Mouse (Mus musculus) CD4-positive, CD25-positive, alpha-beta regulatory T cell (primary cell): ENCODE data around the gene C1ql1. TPM values are rescaled to one million over a fixed set of nuclear protein-coding genes. Genes with fewer than 3 reads are reported as not detected.

ENCODE experiments used
- polyA plus RNA-seq: library from polyadenylated mRNA; unstranded; fragments of 100-300 nt; shearing (Covaris generic); gene quantifications from one replicate; pipeline ENCODE4 v1.2.1, GENCODE M21; 2017

Gene C1ql1
- polyA plus RNA-seq, result not detected

DNA sequence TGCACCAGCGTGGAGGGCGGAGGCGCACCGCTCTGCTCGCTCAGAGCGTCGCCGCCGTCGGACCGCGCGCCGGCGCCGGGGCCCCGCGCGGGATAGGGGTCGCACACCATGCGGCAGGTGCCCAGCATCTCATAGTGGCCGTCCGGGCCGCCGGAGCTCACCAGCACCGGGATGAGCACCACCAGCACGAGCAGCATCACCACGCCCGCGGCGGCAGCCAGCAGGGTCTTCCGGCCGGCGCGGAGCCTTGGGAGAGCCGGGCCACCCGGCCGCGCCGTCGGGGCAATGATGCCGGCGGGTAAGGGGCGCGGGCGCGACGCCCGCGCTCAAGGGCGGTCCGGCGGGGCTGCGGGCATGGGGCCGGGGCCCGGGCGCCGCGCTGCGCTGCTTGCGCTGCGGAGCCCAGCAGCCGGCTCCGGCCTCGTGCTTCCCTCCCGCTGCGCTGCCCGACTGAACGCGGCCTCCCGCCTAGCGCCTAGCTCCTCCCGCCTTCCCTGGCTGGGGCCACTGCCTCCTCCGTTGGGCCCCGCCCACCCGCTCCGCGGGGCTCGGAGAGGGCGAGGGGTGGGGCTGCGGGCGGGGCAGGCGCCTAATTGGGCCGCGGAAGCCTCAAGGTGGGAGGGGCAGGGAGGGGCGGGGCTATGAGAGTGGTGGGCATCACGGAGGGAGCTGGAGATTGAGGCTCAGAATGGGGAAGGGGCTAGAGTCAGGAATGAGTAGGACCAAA is at the start of gene C1ql1:
C1ql1 (minus strand) TSS at position 424 of the 727 bp plus-strand sequence.

GRCm38 (mm10) chr11:102924557-102925350 is 21.7 kb downstream of the C1ql1 start, which contains the start of gene Kif18b:
Gene Kif18b (minus strand): TSS chr11:102925124.

GRCm38 (mm10) chr11:102900763-102901162 is 45.7 kb downstream of the C1ql1 start, which contains the start of gene Gfap:
Gene Gfap (minus strand): TSS chr11:102900912.

Other genes starting within 250 kb of the C1ql1 start
- gene Ccdc43, start 248.9 kb downstream of the C1ql1 start, polyA plus RNA-seq, result 32.9 TPM
- 0.17 TPM for gene Adam11, start 185.2 kb downstream of the C1ql1 start, polyA plus RNA-seq
- gene Gjc1, start 127.0 kb downstream of the C1ql1 start, polyA plus RNA-seq, result not detected
- gene Higd1b, start 110.8 kb downstream of the C1ql1 start, polyA plus RNA-seq, result not detected
- 161 TPM for gene Eftud2, start 65.7 kb downstream of the C1ql1 start, polyA plus RNA-seq
- not detected for gene Ccdc103, start 65.5 kb downstream of the C1ql1 start, polyA plus RNA-seq
- not detected for gene Fam187a, start 61.5 kb downstream of the C1ql1 start, polyA plus RNA-seq
- not detected for gene Gfap, start 45.8 kb downstream of the C1ql1 start, polyA plus RNA-seq
- 1.4 TPM for gene Kif18b, start 21.6 kb downstream of the C1ql1 start, polyA plus RNA-seq
- 75.3 TPM for gene Nmt1, start 81.5 kb upstream of the C1ql1 start, polyA plus RNA-seq
- 26.3 TPM for gene Dcakd, start 81.6 kb upstream of the C1ql1 start, polyA plus RNA-seq
- gene Plcd3, start 155.0 kb upstream of the C1ql1 start, polyA plus RNA-seq, result not detected
- 48.3 TPM for gene Acbd4, start 155.0 kb upstream of the C1ql1 start, polyA plus RNA-seq
- 4.2 TPM for gene Hexim1, start 169.5 kb upstream of the C1ql1 start, polyA plus RNA-seq
- 5.3 TPM for gene Hexim2, start 185.7 kb upstream of the C1ql1 start, polyA plus RNA-seq
- 229 TPM for gene Fmnl1, start 224.4 kb upstream of the C1ql1 start, polyA plus RNA-seq